Mouse (Mus musculus): ENCODE measurements at regions not wholly inside any gene's neighbourhood (a gene's known extent, or its start where the extent isn't known, plus 50 kb on each side); places are given as distances from the start of the nearest gene placed in this dataset.
A peak's percentile ranks its signal among the peaks of the same experiment; 100 is the strongest.

GRCm38 (mm10) chr2:59406976-59407375 lies 77.5 kb upstream of the Dapl1 start:
- Histone ChIP-seq H3K4me1 (replicated peaks; ENCODE audit: control insufficient read depth, insufficient read depth, low read length) (no peaks in the 10 kb centered on the region), H3K36me3 (replicated peaks; ENCODE audit: control insufficient read depth, insufficient read depth) (no peaks in the 10 kb centered on the region), H3K4me2 (replicated peaks) (no peak overlapping the region), H3K4me3 (replicated peaks; ENCODE audit: low read length) (no peak overlapping the region), H3K27me3 (ENCODE audit: control insufficient read depth, insufficient read depth, low read length) (no peaks in the 10 kb centered on the region), H3K27ac (no peak overlapping the region), H3K9me3 (ENCODE audit: control insufficient read depth, low read length) (no peaks in the 10 kb centered on the region), H3K9ac (no peak overlapping the region)
- no peak for ATAC-seq (ENCODE audit: low FRiP score)
- WGBS: 64% methylated on average over 3 of the region's 3 CpGs
- DNase-seq (ENCODE audit: low spot score): no peak

DNA sequence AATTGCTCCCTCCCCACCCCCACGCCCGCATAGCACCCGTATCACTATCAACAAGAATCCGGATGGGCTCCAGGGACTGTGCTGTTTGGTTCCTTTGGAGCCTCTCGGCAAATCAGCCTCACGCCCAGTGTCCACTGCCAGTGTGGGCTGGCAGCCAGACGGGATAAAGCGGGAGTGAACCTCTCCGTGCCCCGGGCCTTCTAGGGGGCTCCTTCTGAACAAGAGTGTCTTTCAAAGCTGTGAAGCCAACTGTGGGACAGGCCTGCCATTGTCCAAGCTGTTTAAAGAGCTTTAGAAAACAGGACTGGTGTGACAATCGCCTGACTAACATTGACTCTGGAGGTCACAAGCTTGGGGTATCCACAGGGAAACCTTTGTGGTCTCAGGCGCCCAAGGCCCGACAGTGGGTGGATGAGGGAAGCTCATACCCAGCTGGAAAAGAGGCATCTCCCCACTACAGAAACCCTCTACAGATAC lies 76.9 kb upstream of the Dapl1 start:
- peak; percentile 60 for DNase-seq (ENCODE audit: low spot score)
- Histone ChIP-seq H3K9me3 (ENCODE audit: control insufficient read depth, low read length) (0 out of 2 replicates have a peak, but pooled peaks cover 1% of the 10 kb centered on the region), H3K27me3 (ENCODE audit: control insufficient read depth, insufficient read depth, low read length) (no peaks in the 10 kb centered on the region), H3K9ac (no peak overlapping the region), H3K27ac (no peak overlapping the region), H3K4me3 (replicated peaks; ENCODE audit: low read length) (no peak overlapping the region), H3K4me1 (replicated peaks; ENCODE audit: control insufficient read depth, insufficient read depth, low read length) (no peaks in the 10 kb centered on the region), H3K4me2 (replicated peaks) (no peak overlapping the region), H3K36me3 (replicated peaks; ENCODE audit: control insufficient read depth, insufficient read depth) (no peaks in the 10 kb centered on the region)
- 42% methylated on average over 13 of the region's 13 CpGs for whole genome bisulfite sequencing
- peak; percentile 92 for ATAC-seq (ENCODE audit: low FRiP score)

DNA sequence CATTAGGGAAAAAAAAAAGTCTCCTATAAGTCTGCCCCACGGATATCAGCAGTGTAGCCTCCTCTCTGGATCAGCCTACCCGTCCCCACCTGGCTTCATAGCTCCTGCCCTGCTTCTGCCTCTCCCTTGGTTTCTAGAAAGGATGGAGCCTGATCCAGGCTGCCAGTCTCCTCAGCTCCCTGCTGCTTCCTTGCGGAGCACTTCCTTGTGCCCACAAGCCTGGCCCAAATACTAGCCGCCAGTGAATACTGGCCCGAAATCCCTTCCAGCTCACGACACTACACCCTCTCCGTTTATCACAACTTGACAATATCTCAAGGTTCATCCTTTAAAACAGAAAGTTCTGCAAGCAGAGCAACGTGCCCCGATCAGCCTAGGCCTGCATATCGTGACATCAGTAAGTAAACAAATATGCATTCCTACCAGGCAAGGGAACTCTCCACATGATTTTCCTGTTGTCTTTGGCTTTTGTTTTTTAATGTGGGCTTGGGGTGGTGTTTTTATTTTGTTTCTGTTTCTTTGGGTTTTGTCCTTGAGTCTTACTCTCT lies 76.3 kb upstream of the Dapl1 start:
- no peak for ATAC-seq (ENCODE audit: low FRiP score)

GRCm38 (mm10) chr2:59414612-59415011 lies 69.8 kb upstream of the Dapl1 start:
- H3K9ac ChIP-seq: no peak overlapping the region
- no peak overlapping the region for H3K4me3 ChIP-seq (replicated peaks; ENCODE audit: low read length)
- H3K4me1 ChIP-seq (replicated peaks; ENCODE audit: control insufficient read depth, insufficient read depth, low read length): 0 out of 2 replicates have a peak, but pooled peaks cover 13% of the 10 kb centered on the region
- ATAC-seq (ENCODE audit: low FRiP score) (no peak), DNase-seq (ENCODE audit: low spot score) (no peak)
- 58% methylated on average over 9 of the region's 9 CpGs for WGBS
- no peaks in the 10 kb centered on the region for H3K27me3 ChIP-seq (ENCODE audit: control insufficient read depth, insufficient read depth, low read length)
- H3K9me3 ChIP-seq (ENCODE audit: control insufficient read depth, low read length): 0 out of 2 replicates have a peak, but pooled peaks cover 10% of the 10 kb centered on the region
- H3K4me2 ChIP-seq (replicated peaks): peak overlapping the region; percentile 2; the same call in 1 of the 2 replicates
- no peaks in the 10 kb centered on the region for H3K36me3 ChIP-seq (replicated peaks; ENCODE audit: control insufficient read depth, insufficient read depth)
- H3K27ac ChIP-seq: no peak overlapping the region

More for the DNA sequence above, 76.3 kb upstream of the Dapl1 start:
- Histone ChIP-seq H3K9me3 (ENCODE audit: control insufficient read depth, low read length) (0 out of 2 replicates have a peak, but pooled peaks cover 7% of the 10 kb centered on the region), H3K9ac (no peak overlapping the region), H3K36me3 (replicated peaks; ENCODE audit: control insufficient read depth, insufficient read depth) (no peaks in the 10 kb centered on the region), H3K4me3 (replicated peaks; ENCODE audit: low read length) (no peak overlapping the region), H3K27ac (0 out of 2 replicates have a peak overlapping the region, but pooled peaks have one; percentile 10), H3K4me2 (replicated peaks) (no peak overlapping the region), H3K4me1 (replicated peaks; ENCODE audit: control insufficient read depth, insufficient read depth, low read length) (no peaks in the 10 kb centered on the region), H3K27me3 (ENCODE audit: control insufficient read depth, insufficient read depth, low read length) (no peaks in the 10 kb centered on the region)
- 66% methylated on average over 10 of the region's 10 CpGs for WGBS
- no peak for DNase-seq (ENCODE audit: low spot score)

GRCm38 (mm10) chr2:59416491-59417195 lies 67.8 kb upstream of the Dapl1 start:
- ATAC-seq (ENCODE audit: low FRiP score): no peak
- H3K27me3 ChIP-seq (ENCODE audit: control insufficient read depth, insufficient read depth, low read length): no peaks in the 10 kb centered on the region
- 64% methylated on average over 8 of the region's 8 CpGs for WGBS

GRCm38 (mm10) chr2:59417384-59417955 lies 67.0 kb upstream of the Dapl1 start:
- WGBS: 65% methylated on average over 11 of the region's 11 CpGs
- no peak for DNase-seq (ENCODE audit: low spot score)
- peak; percentile 52 for ATAC-seq (ENCODE audit: low FRiP score)
- 0 out of 2 replicates have a peak, but pooled peaks cover 9% of the 10 kb centered on the region for H3K9me3 ChIP-seq (ENCODE audit: control insufficient read depth, low read length)
- no peaks in the 10 kb centered on the region for H3K27me3 ChIP-seq (ENCODE audit: control insufficient read depth, insufficient read depth, low read length)
- no peak overlapping the region for H3K9ac ChIP-seq
- 0 out of 2 replicates have a peak, but pooled peaks cover 13% of the 10 kb centered on the region for H3K4me1 ChIP-seq (replicated peaks; ENCODE audit: control insufficient read depth, insufficient read depth, low read length)
- no peak overlapping the region for H3K4me3 ChIP-seq (replicated peaks; ENCODE audit: low read length)
- H3K36me3 ChIP-seq (replicated peaks; ENCODE audit: control insufficient read depth, insufficient read depth): no peaks in the 10 kb centered on the region
- no peak overlapping the region for H3K4me2 ChIP-seq (replicated peaks)
- peak overlapping the region; percentile 36; the same call in 1 of the 2 replicates for H3K27ac ChIP-seq

More at GRCm38 (mm10) chr2:59416491-59417195, 67.8 kb upstream of the Dapl1 start:
- H3K4me3 ChIP-seq (replicated peaks; ENCODE audit: low read length): no peak overlapping the region
- no peak overlapping the region for H3K9ac ChIP-seq
- 0 out of 2 replicates have a peak, but pooled peaks cover 10% of the 10 kb centered on the region for H3K9me3 ChIP-seq (ENCODE audit: control insufficient read depth, low read length)
- no peaks in the 10 kb centered on the region for H3K36me3 ChIP-seq (replicated peaks; ENCODE audit: control insufficient read depth, insufficient read depth)
- H3K27ac ChIP-seq: no peak overlapping the region
- no peak overlapping the region for H3K4me2 ChIP-seq (replicated peaks)
- 0 out of 2 replicates have a peak, but pooled peaks cover 13% of the 10 kb centered on the region for H3K4me1 ChIP-seq (replicated peaks; ENCODE audit: control insufficient read depth, insufficient read depth, low read length)
- no peak for DNase-seq (ENCODE audit: low spot score)

DNA sequence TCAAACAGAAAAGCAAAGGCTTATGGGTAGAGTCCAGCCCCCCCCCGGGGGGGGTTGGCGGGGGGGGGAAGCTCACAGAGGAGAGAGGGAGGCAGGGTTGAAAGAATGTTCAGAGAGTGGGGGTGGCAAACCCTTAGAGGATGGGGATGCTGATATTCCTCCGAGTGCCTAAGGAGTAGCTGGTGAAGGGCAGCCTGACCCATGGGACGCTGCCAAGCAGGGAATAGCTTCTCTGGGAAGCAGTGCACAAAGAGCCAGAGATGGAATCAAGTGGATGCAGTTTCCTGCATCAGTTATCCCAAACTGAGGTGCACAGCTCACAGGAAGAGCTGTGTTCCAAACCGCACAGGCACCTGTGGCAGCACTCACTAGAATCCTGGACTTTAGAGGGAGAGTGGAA lies 64.0 kb upstream of the Dapl1 start:
- 56% methylated on average over 5 of the region's 5 CpGs for WGBS
- no peaks in the 10 kb centered on the region for H3K36me3 ChIP-seq (replicated peaks; ENCODE audit: control insufficient read depth, insufficient read depth)
- H3K9ac ChIP-seq: no peak overlapping the region
- H3K4me2 ChIP-seq (replicated peaks): no peak overlapping the region
- no peaks in the 10 kb centered on the region for H3K27me3 ChIP-seq (ENCODE audit: control insufficient read depth, insufficient read depth, low read length)
- H3K4me3 ChIP-seq (replicated peaks; ENCODE audit: low read length): no peak overlapping the region
- H3K9me3 ChIP-seq (ENCODE audit: control insufficient read depth, low read length): no peaks in the 10 kb centered on the region
- ATAC-seq (ENCODE audit: low FRiP score): no peak
- no peak for DNase-seq (ENCODE audit: low spot score)
- H3K27ac ChIP-seq: no peak overlapping the region
- 0 out of 2 replicates have a peak, but pooled peaks cover 7% of the 10 kb centered on the region for H3K4me1 ChIP-seq (replicated peaks; ENCODE audit: control insufficient read depth, insufficient read depth, low read length)

- Histone ChIP-seq H3K4me2 (replicated peaks) (no peak overlapping the region), H3K4me1 (replicated peaks; ENCODE audit: control insufficient read depth, insufficient read depth, low read length) (no peaks in the 10 kb centered on the region), H3K27me3 (ENCODE audit: control insufficient read depth, insufficient read depth, low read length) (no peaks in the 10 kb centered on the region), H3K4me3 (replicated peaks; ENCODE audit: low read length) (no peak overlapping the region), H3K9me3 (ENCODE audit: control insufficient read depth, low read length) (no peaks in the 10 kb centered on the region), H3K27ac (no peak overlapping the region), H3K36me3 (replicated peaks; ENCODE audit: control insufficient read depth, insufficient read depth) (no peaks in the 10 kb centered on the region), H3K9ac (no peak overlapping the region)
- WGBS: 82% methylated on average over 10 of the region's 10 CpGs
- no peak for ATAC-seq (ENCODE audit: low FRiP score)
- no peak for DNase-seq (ENCODE audit: low spot score)
Measured at GRCm38 (mm10) chr2:59422291-59423242, 61.9 kb upstream of the Dapl1 start.
